Mouse (Mus musculus): ENCODE measurements around the gene Rin2.

DNA sequence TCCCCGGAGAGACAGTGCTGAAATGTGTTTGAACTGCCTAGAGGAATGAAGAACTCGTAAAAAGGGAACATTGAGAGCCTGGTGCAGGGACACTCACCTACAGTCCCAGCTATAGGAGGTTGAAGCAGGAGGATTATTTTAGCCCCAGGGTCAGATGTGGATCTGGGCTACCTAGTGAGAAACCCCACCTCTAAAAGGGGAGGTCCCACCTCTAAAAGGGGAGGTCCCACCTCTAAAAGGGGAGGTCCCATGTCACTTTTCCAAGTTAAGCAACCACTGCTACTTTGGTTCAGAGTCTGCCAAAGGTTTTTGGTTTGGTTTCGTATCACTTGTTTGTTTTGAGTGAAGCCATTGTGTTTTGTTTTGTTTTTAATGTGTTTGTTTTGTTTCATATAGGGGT, 190.3 kb downstream of the Rin2 start:
- TF ChIP-seq POLR2A (IDR thresholded peaks at IDR 0.05; ENCODE audit: borderline replicate concordance, control insufficient read depth, low read depth, low read length) (no peak), CTCF (IDR thresholded peaks at IDR 0.05; ENCODE audit: control insufficient read depth, insufficient read depth, low read length) (no peak)
